In genomic region chr9:55023902-55024583, GRCm38 (mm10) we compare ENCODE assay signal across 9 mouse cellular contexts. TPM values are rescaled to one million over a fixed set of nuclear protein-coding genes. Genes with fewer than 3 reads are reported as not detected.
DNase-seq lines count a peak whose midpoint lies in the region; ATAC-seq and TF ChIP-seq lines count a peak whose summit lies in the region.
"Had no signal": no experiment of that assay in that cellular context is flagged by ENCODE, and none has a peak within 500 bp of the region (broad histone marks: within the 10 kb centered on the region; RNA-seq: fewer than 3 reads in every experiment).

No protein-coding gene starts in this region.

- H3K27ac ChIP-seq in liver, embryonic 14.5 days = no peak overlapping the region
- H3K27ac ChIP-seq: heart, embryonic 15.5 days had no signal

- no peak overlapping the region for H3K4me3 ChIP-seq in liver, embryonic 14.5 days (ENCODE audit: insufficient read depth in 1 of 2, low read depth in 2 of 2, low read length in 2 of 2)
- H3K4me3 ChIP-seq: heart, embryonic 15.5 days had no signal

- peak; percentile 77 for DNase-seq in 416B (ENCODE audit: low read depth)
- DNase-seq in MN1 (ENCODE audit: low spot score) = peak; percentile 94
- peak; percentile 88 for DNase-seq in cerebellum, adult 9-10 months
- peak; percentile 40 to 47 for DNase-seq in gastrocnemius, adult 8-10 months (ENCODE audit: low spot score in 2 of 2)
- DNase-seq in kidney, postnatal 10 days = peak; percentile 89
- DNase-seq in liver, embryonic 14.5 days (ENCODE audit: low read depth in 3 of 3, low spot score in 3 of 3) = peak; percentile 36 to 41 (median 37)
- DNase-seq in right cerebral cortex, adult 2 months (ENCODE audit: low spot score in 2 of 2) = peak; percentile 82 to 84
- peak; percentile 83 for DNase-seq in urinary bladder, postnatal 14 days (ENCODE audit: low spot score)

- no peak overlapping the region for H3K4me2 ChIP-seq in liver, embryonic 14.5 days (ENCODE audit: low read depth)
- H3K4me2 ChIP-seq: heart, embryonic 15.5 days had no signal

- no peak overlapping the region for H3K9ac ChIP-seq in liver, embryonic 14.5 days (replicated peaks)
- H3K9ac ChIP-seq: heart, embryonic 15.5 days had no signal

- H3K4me1 ChIP-seq in liver, embryonic 14.5 days (replicated peaks; ENCODE audit: control insufficient read depth in 2 of 2, insufficient read depth in 2 of 2, low read length in 1 of 2) = no peaks in the 10 kb centered on the region

- TF ChIP-seq EP300 in liver, embryonic 14.5 days (IDR thresholded peaks at IDR 0.05; ENCODE audit: low read depth) = no peak

- no peaks in the 10 kb centered on the region for H3K36me3 ChIP-seq in liver, embryonic 14.5 days (replicated peaks; ENCODE audit: control insufficient read depth, insufficient read depth, low read depth)
- H3K36me3 ChIP-seq: heart, embryonic 15.5 days had no signal

- TF ChIP-seq CTCF in liver, embryonic 14.5 days (IDR thresholded peaks at IDR 0.05; ENCODE audit: low read depth) = peak; percentile 85

- peaks cover 32% of the 10 kb centered on the region for H3K27me3 ChIP-seq in liver, embryonic 14.5 days (ENCODE audit: control insufficient read depth, insufficient read depth, low read length)

- no peaks in the 10 kb centered on the region for H3K9me3 ChIP-seq in liver, embryonic 14.5 days (ENCODE audit: control insufficient read depth, low read length)
- H3K9me3 ChIP-seq: heart, embryonic 15.5 days had no signal

- no peak for ATAC-seq in liver, embryonic 14.5 days (ENCODE audit: insufficient read depth)

- 27% methylated on average over 13 of the region's 13 CpGs for WGBS in liver, embryonic 14.5 days (ENCODE audit: insufficient replicate concordance)

RNA-seq across cellular contexts. Expression of gene Chrna3, which starts 2.3 kb away (rescaled TPM):
- not detected for total RNA-seq in gastrocnemius, adult 8-10 months (2022)
- polyA plus RNA-seq in liver, embryonic 14.5 days (2012; rRNA removed) = 0.03 TPM in 1 of 2 replicates, not detected in the other
- polyA plus RNA-seq in liver, embryonic 14.5 days (2014; fragmentation: Nextera tagmentation; extraction: Ambion mirVana) = not detected in 2 replicates

RNA-seq across cellular contexts. Expression of gene Chrnb4, which starts 24.5 kb away (rescaled TPM):
- total RNA-seq in gastrocnemius, adult 8-10 months (2022) = under 1 TPM in 1 of 4 experiments, not detected in 3; 0.13 TPM
- 0.02 TPM in 1 of 2 replicates, not detected in the other for polyA plus RNA-seq in liver, embryonic 14.5 days (2012; rRNA removed)
- not detected in 2 replicates for polyA plus RNA-seq in liver, embryonic 14.5 days (2014; fragmentation: Nextera tagmentation; extraction: Ambion mirVana)

RNA-seq across cellular contexts. Expression of gene Chrna5, which starts 43.4 kb away (rescaled TPM):
- total RNA-seq in gastrocnemius, adult 8-10 months (2022) = under 1 TPM in 1 of 4 experiments, not detected in 3; 0.11 TPM
- polyA plus RNA-seq in liver, embryonic 14.5 days (2012; rRNA removed) = 0.02 TPM in 1 of 2 replicates, not detected in the other
- 0.05 TPM in 1 of 2 replicates, not detected in the other for polyA plus RNA-seq in liver, embryonic 14.5 days (2014; fragmentation: Nextera tagmentation; extraction: Ambion mirVana)

Comparison
In these comparisons a context has a peak if more than half of its experiments do, and no peak if none do; other contexts are left out.
1. DNase-seq: peak in every context shown above with its lines; median percentile 94 in MN1; 89 in kidney, postnatal 10 days; 88 in cerebellum, adult 9-10 months; 83 in right cerebral cortex, adult 2 months; 83 in urinary bladder, postnatal 14 days; 77 in 416B; 44 in gastrocnemius, adult 8-10 months; 37 in liver, embryonic 14.5 days.